Comparison of ENCODE assay signal across 8 mouse cellular contexts in genomic region chr11:116658238-116658637, GRCm38 (mm10). TPM values are rescaled to one million over a fixed set of nuclear protein-coding genes. Genes with fewer than 3 reads are reported as not detected.
DNase-seq lines count a peak whose midpoint lies in the region; ATAC-seq and TF ChIP-seq lines count a peak whose summit lies in the region.

No protein-coding gene starts in this region.

- no peak overlapping the region for H3K9ac ChIP-seq in kidney, embryonic 15.5 days
- H3K9ac ChIP-seq in hindbrain, embryonic 13.5 days, result no peak overlapping the region
- H3K9ac ChIP-seq in midbrain, embryonic 13.5 days (replicated peaks), result no peak overlapping the region

- H3K27ac ChIP-seq in kidney, embryonic 15.5 days, result peak overlapping the region; percentile 92
- no peak overlapping the region for H3K27ac ChIP-seq in kidney, adult 2 months (ENCODE audit: insufficient read depth, low read depth, low read length)
- peak overlapping the region; percentile 58 for H3K27ac ChIP-seq in brown adipose tissue, adult 24 weeks (replicated peaks; ENCODE audit: low read depth, low read length)
- peak overlapping the region; percentile 89; the same call in 1 of the 2 replicates for H3K27ac ChIP-seq in hindbrain, embryonic 13.5 days
- H3K27ac ChIP-seq in midbrain, embryonic 13.5 days, result peak overlapping the region; percentile 84; the same call in 1 of the 2 replicates

- DNase-seq in kidney, adult 2 months, result no peak
- no peak for DNase-seq in natural killer cell, adult 2 months (ENCODE audit: low spot score in 2 of 2)
- no peak for DNase-seq in urinary bladder, adult 18-20 months (ENCODE audit: low spot score in 2 of 2)
- no peak for DNase-seq in c-Kit-positive CD71-positive TER-119-positive erythroid progenitor cells, embryonic 14.5 days (ENCODE audit: low spot score)

- TF ChIP-seq POLR2A in kidney, adult 2 months (IDR thresholded peaks at IDR 0.05; ENCODE audit: low read depth, low read length), result no peak

- no peaks in the 10 kb centered on the region for H3K9me3 ChIP-seq in kidney, embryonic 15.5 days (replicated peaks)
- H3K9me3 ChIP-seq in hindbrain, embryonic 13.5 days, result no peaks in the 10 kb centered on the region
- H3K9me3 ChIP-seq in midbrain, embryonic 13.5 days, result no peaks in the 10 kb centered on the region

- 56% methylated on average over 10 of the region's 10 CpGs for WGBS in kidney, embryonic 15.5 days
- WGBS in kidney, adult 2 months, result 73% methylated on average over 10 of the region's 10 CpGs
- 59% methylated on average over 10 of the region's 10 CpGs for WGBS in hindbrain, embryonic 13.5 days
- 56% methylated on average over 10 of the region's 10 CpGs for WGBS in midbrain, embryonic 13.5 days

- no peak for TF ChIP-seq CTCF in kidney, adult 2 months (conservative IDR thresholded peaks at IDR 0.05; ENCODE audit: insufficient read depth, insufficient read length, low read depth, low read length)

- peaks cover 30% of the 10 kb centered on the region for H3K27me3 ChIP-seq in kidney, embryonic 15.5 days
- H3K27me3 ChIP-seq in kidney, adult 2 months (replicated peaks; ENCODE audit: control insufficient read depth, insufficient read depth, low read length), result no peaks in the 10 kb centered on the region
- peaks cover 16% of the 10 kb centered on the region for H3K27me3 ChIP-seq in hindbrain, embryonic 13.5 days
- peaks cover 25% of the 10 kb centered on the region for H3K27me3 ChIP-seq in midbrain, embryonic 13.5 days

- no peak overlapping the region for H3K4me3 ChIP-seq in kidney, embryonic 15.5 days (replicated peaks)
- no peak overlapping the region for H3K4me3 ChIP-seq in kidney, adult 2 months (ENCODE audit: insufficient read depth, low read depth, low read length)
- no peak overlapping the region for H3K4me3 ChIP-seq in brown adipose tissue, adult 24 weeks (ENCODE audit: insufficient read depth, low read depth, low read length)
- no peak overlapping the region for H3K4me3 ChIP-seq in hindbrain, embryonic 13.5 days
- no peak overlapping the region for H3K4me3 ChIP-seq in midbrain, embryonic 13.5 days (replicated peaks)

- 0 out of 2 replicates have a peak, but pooled peaks have one; percentile 2 for ATAC-seq in kidney, embryonic 15.5 days (replicated peaks; ENCODE audit: low FRiP score)
- no peak for ATAC-seq in hindbrain, embryonic 13.5 days (ENCODE audit: low FRiP score)
- ATAC-seq in midbrain, embryonic 13.5 days, result no peak

- peak overlapping the region; percentile 66 for H3K4me2 ChIP-seq in kidney, embryonic 15.5 days
- H3K4me2 ChIP-seq in hindbrain, embryonic 13.5 days, result peak overlapping the region; percentile 19; the same call in 1 of the 2 replicates
- H3K4me2 ChIP-seq in midbrain, embryonic 13.5 days (replicated peaks), result peak overlapping the region; percentile 53; the same call in 1 of the 2 replicates

- H3K36me3 ChIP-seq in kidney, embryonic 15.5 days, result no peaks in the 10 kb centered on the region
- H3K36me3 ChIP-seq in kidney, adult 2 months (ENCODE audit: control insufficient read depth, insufficient read depth, low read length), result no peaks in the 10 kb centered on the region
- no peaks in the 10 kb centered on the region for H3K36me3 ChIP-seq in hindbrain, embryonic 13.5 days
- H3K36me3 ChIP-seq in midbrain, embryonic 13.5 days, result no peaks in the 10 kb centered on the region

- H3K4me1 ChIP-seq in kidney, embryonic 15.5 days, result peaks cover 74% of the 10 kb centered on the region
- peaks cover 4% of the 10 kb centered on the region; the same call in 1 of the 2 replicates for H3K4me1 ChIP-seq in kidney, adult 2 months (ENCODE audit: control insufficient read depth, insufficient read depth, low read length)
- H3K4me1 ChIP-seq in brown adipose tissue, adult 24 weeks (ENCODE audit: control insufficient read depth, insufficient read depth, insufficient read length, low read length), result no peaks in the 10 kb centered on the region; the same call in 1 of the 2 replicates
- H3K4me1 ChIP-seq in hindbrain, embryonic 13.5 days (replicated peaks), result peaks cover 79% of the 10 kb centered on the region
- H3K4me1 ChIP-seq in midbrain, embryonic 13.5 days (replicated peaks), result peaks cover 71% of the 10 kb centered on the region

RNA-seq across cellular contexts. Expression of gene Cygb, which starts 4.1 kb away (rescaled TPM):
- polyA plus RNA-seq in kidney, embryonic 15.5 days (2015; fragmentation: Nextera tagmentation; extraction: Ambion mirVana), result 13.7 and 16.0 TPM in 2 replicates
- polyA plus RNA-seq in kidney, adult 2 months (2012; rRNA removed), result 16.2 and 21.0 TPM in 2 replicates
- 13.4 and 18.7 TPM in 2 replicates for polyA plus RNA-seq in brown adipose tissue, adult 24 weeks (2012; ENCODE audit: insufficient read depth, insufficient read length, missing spikeins)
- polyA plus RNA-seq in hindbrain, embryonic 13.5 days (2015; fragmentation: Nextera tagmentation; extraction: Ambion mirVana), result 16.4 and 18.1 TPM in 2 replicates
- 8.8 TPM in 2 replicates for polyA plus RNA-seq in midbrain, embryonic 13.5 days (2015; fragmentation: Nextera tagmentation; extraction: Ambion mirVana)

RNA-seq across cellular contexts. Expression of gene Prcd, which starts 4.9 kb away (rescaled TPM):
- polyA plus RNA-seq in kidney, embryonic 15.5 days (2015; fragmentation: Nextera tagmentation; extraction: Ambion mirVana), result 1.1 and 1.6 TPM in 2 replicates
- 0.44 and 0.52 TPM in 2 replicates for polyA plus RNA-seq in kidney, adult 2 months (2012; rRNA removed)
- 1.5 TPM in 1 of 2 replicates, not detected in the other for polyA plus RNA-seq in brown adipose tissue, adult 24 weeks (2012; ENCODE audit: insufficient read depth, insufficient read length, missing spikeins)
- polyA plus RNA-seq in hindbrain, embryonic 13.5 days (2015; fragmentation: Nextera tagmentation; extraction: Ambion mirVana), result 1.2 and 1.4 TPM in 2 replicates
- polyA plus RNA-seq in midbrain, embryonic 13.5 days (2015; fragmentation: Nextera tagmentation; extraction: Ambion mirVana), result 1.0 and 1.2 TPM in 2 replicates

RNA-seq across cellular contexts. Expression of gene Rhbdf2, which starts 31.4 kb away (rescaled TPM):
- 9.5 and 9.8 TPM in 2 replicates for polyA plus RNA-seq in kidney, embryonic 15.5 days (2015; fragmentation: Nextera tagmentation; extraction: Ambion mirVana)
- 18.0 and 19.1 TPM in 2 replicates for polyA plus RNA-seq in kidney, adult 2 months (2012; rRNA removed)
- 4.4 and 8.2 TPM in 2 replicates for polyA plus RNA-seq in brown adipose tissue, adult 24 weeks (2012; ENCODE audit: insufficient read depth, insufficient read length, missing spikeins)
- polyA plus RNA-seq in hindbrain, embryonic 13.5 days (2015; fragmentation: Nextera tagmentation; extraction: Ambion mirVana), result 1.8 and 2.1 TPM in 2 replicates
- polyA plus RNA-seq in midbrain, embryonic 13.5 days (2015; fragmentation: Nextera tagmentation; extraction: Ambion mirVana), result 0.76 and 0.77 TPM in 2 replicates
